Mouse (Mus musculus) liver, embryonic 14.5 days (tissue): ENCODE measurements at regions not wholly inside any gene's neighbourhood (a gene's known extent, or its start where the extent isn't known, plus 50 kb on each side); places are given as distances from the start of the nearest gene placed in this dataset.
A peak's percentile ranks its signal among the peaks of the same experiment; 100 is the strongest.

ENCODE experiments used
- ATAC-seq: fragments of 200-750 bp; cut with Nextera tagmentation; 2 replicates; pipeline ENCODE4 v1.8.0; 2017; ENCODE audit warnings: moderate number of reproducible peaks, mild to moderate bottlenecking, moderate library complexity; ENCODE audit not compliant: insufficient read depth
- DNase-seq, 3 experiments: peaks; one replicate each; pipeline ENCODE4 v3.0.0-alpha.2; 2012 to 2013; ENCODE audit warnings: low read depth in 3 of 3, low spot score in 3 of 3
- H3K27ac ChIP-seq: fragments of 300-500 bp; sonication (generic); 2 replicates; pipeline ENCODE4 v1.5.1; 2014; ENCODE audit warnings: moderate library complexity, mild to moderate bottlenecking, control low read depth, inconsistent platforms
- H3K27me3 ChIP-seq: fragments of 300-500 bp; sonication (generic); 2 replicates; pipeline ENCODE4 v1.6.1; 2014; ENCODE audit warnings: mild to moderate bottlenecking, low read length, moderate library complexity; ENCODE audit not compliant: control insufficient read depth, insufficient read depth
- H3K36me3 ChIP-seq: fragments of 300-500 bp; sonication (generic); replicated peaks from 2 replicates; pipeline ENCODE4 v1.6.1; 2014; ENCODE audit warnings: low read depth; ENCODE audit not compliant: control insufficient read depth, insufficient read depth
- H3K4me1 ChIP-seq, 2 experiments: fragments of 200-500 bp in 1 of 2; fragments of 300-500 bp in 1 of 2; sonication (generic) in 1 of 2; replicated peaks; 2 replicates each; pipeline ENCODE4 v1.6.1; 2012 to 2014; ENCODE audit warnings: antibody characterized with exemption in 1 of 2, inconsistent platforms in 1 of 2, low read length in 1 of 2; ENCODE audit not compliant: control insufficient read depth in 2 of 2, insufficient read depth in 2 of 2
- H3K4me2 ChIP-seq: fragments of 300-500 bp; sonication (generic); 2 replicates; pipeline ENCODE4 v1.6.1; 2014; ENCODE audit warnings: low read depth, mild to moderate bottlenecking, control low read depth, moderate library complexity
- H3K4me3 ChIP-seq, 2 experiments: fragments of 200-500 bp in 1 of 2; fragments of 300-500 bp in 1 of 2; sonication (generic) in 1 of 2; 2 replicates each; pipeline ENCODE4 v1.5.1; 2012 to 2014; ENCODE audit warnings: low read depth in 2 of 2, low read length in 2 of 2, mild to moderate bottlenecking in 2 of 2, control low read depth in 1 of 2, inconsistent platforms in 1 of 2, moderate library complexity in 1 of 2; ENCODE audit not compliant: insufficient read depth in 1 of 2
- H3K9ac ChIP-seq: fragments of 300-500 bp; sonication (generic); replicated peaks from 2 replicates; pipeline ENCODE4 v1.6.1; 2014; ENCODE audit warnings: mild to moderate bottlenecking, control low read depth, moderate library complexity
- H3K9me3 ChIP-seq: fragments of 300-500 bp; sonication (generic); 2 replicates; pipeline ENCODE4 v1.6.1; 2016; ENCODE audit warnings: low read length, mixed read lengths; ENCODE audit not compliant: control insufficient read depth
- CTCF ChIP-seq: IDR thresholded peaks from 2 replicates; pipeline ENCODE4 v1.5.1; 2016; ENCODE audit warnings: antibody characterized with exemption, low read depth, control low read depth
- EP300 ChIP-seq: IDR thresholded peaks from 2 replicates; pipeline ENCODE4 v1.6.1; 2016; ENCODE audit warnings: antibody characterized with exemption, low read depth
- WGBS: fragments of 180-500 bp; shearing (Covaris S2); extraction: QIAGEN DNeasy Blood & Tissue Kit; methylation state at CpG from one replicate; pipeline ENCODE4 v1.1.7; 2014; ENCODE audit not compliant: insufficient replicate concordance; 5-methylcytosine and 5-hydroxymethylcytosine counted together

- Histone ChIP-seq H3K27ac (no peak overlapping the region), H3K4me1 (no peaks in the 10 kb centered on the region), H3K9ac (no peak overlapping the region), H3K36me3 (no peaks in the 10 kb centered on the region), H3K9me3 (no peaks in the 10 kb centered on the region), H3K4me3 (no peak overlapping the region), H3K4me2 (no peak overlapping the region), H3K27me3 (no peaks in the 10 kb centered on the region)
- WGBS: 26% methylated on average over 6 of the region's 6 CpGs
- no peak for TF ChIP-seq EP300
- TF ChIP-seq CTCF: no peak
- ATAC-seq (no peak), DNase-seq (no peak)
Measured at GRCm38 (mm10) chr13:28607551-28608114, 345.9 kb downstream of the Sox4 start.

DNA sequence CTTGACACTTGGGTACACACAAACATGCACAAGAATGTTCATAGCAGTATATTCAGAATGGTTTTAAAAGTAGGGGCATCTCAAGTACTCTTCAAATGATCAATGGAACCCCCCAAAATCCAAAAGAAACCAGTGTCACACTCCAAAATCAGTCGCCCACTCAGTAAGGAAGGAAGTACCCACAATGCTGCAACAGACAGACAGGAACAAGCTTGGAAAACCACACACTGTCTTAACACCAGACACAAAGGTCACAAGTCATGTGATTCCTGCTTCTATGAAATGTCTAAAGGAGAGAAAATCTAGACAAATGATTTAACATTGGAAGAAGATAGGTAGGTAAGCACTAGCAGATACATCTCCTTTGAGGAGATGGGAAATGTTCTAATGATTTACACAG is 346.9 kb downstream of the Sox4 start:
- TF ChIP-seq CTCF (no peak), EP300 (no peak)
- 24% methylated on average over 1 of the region's 1 CpGs for WGBS
- H3K4me1 ChIP-seq: peaks cover 0 to 1% of the 10 kb centered on the region in 2 experiments; a peak in 2 of 4 replicates

GRCm38 (mm10) chr13:28605833-28606232 is 347.7 kb downstream of the Sox4 start:
- TF ChIP-seq EP300 (no peak), CTCF (no peak)
- Histone ChIP-seq H3K9ac (no peak overlapping the region), H3K4me2 (no peak overlapping the region), H3K4me3 (no peak overlapping the region), H3K4me1 (peaks cover 0 to 5% of the 10 kb centered on the region in 2 experiments; a peak in 2 of 4 replicates), H3K9me3 (no peaks in the 10 kb centered on the region), H3K27me3 (no peaks in the 10 kb centered on the region), H3K36me3 (no peaks in the 10 kb centered on the region), H3K27ac (no peak overlapping the region)
- WGBS: 29% methylated on average over 1 of the region's 1 CpGs
- no peak for DNase-seq
- ATAC-seq: no peak

More for the DNA sequence above, 346.9 kb downstream of the Sox4 start:
- H3K4me2 ChIP-seq: no peak overlapping the region
- no peak for ATAC-seq
- no peaks in the 10 kb centered on the region for H3K9me3 ChIP-seq
- no peak overlapping the region for H3K4me3 ChIP-seq
- DNase-seq: no peak
- H3K36me3 ChIP-seq: no peaks in the 10 kb centered on the region
- no peaks in the 10 kb centered on the region for H3K27me3 ChIP-seq
- H3K27ac ChIP-seq: no peak overlapping the region
- no peak overlapping the region for H3K9ac ChIP-seq

- no peaks in the 10 kb centered on the region for H3K27me3 ChIP-seq
- ATAC-seq (no peak), DNase-seq (no peak)
- no peak overlapping the region for H3K9ac ChIP-seq
- no peak overlapping the region for H3K27ac ChIP-seq
- H3K36me3 ChIP-seq: no peaks in the 10 kb centered on the region
- H3K4me3 ChIP-seq: no peak overlapping the region
- TF ChIP-seq CTCF (no peak), EP300 (no peak)
- WGBS: 62% methylated on average over 6 of the region's 6 CpGs
- no peaks in the 10 kb centered on the region for H3K9me3 ChIP-seq
- peaks cover 0 to 5% of the 10 kb centered on the region in 2 experiments; a peak in 2 of 4 replicates for H3K4me1 ChIP-seq
- no peak overlapping the region for H3K4me2 ChIP-seq
Measured at GRCm38 (mm10) chr13:28604016-28604415, 346.7 kb downstream of the Gm11361 start.

GRCm38 (mm10) chr13:28600792-28601191 is 343.5 kb downstream of the Gm11361 start:
- Histone ChIP-seq H3K4me1 (peaks cover 0 to 5% of the 10 kb centered on the region in 2 experiments; a peak in 2 of 4 replicates), H3K27ac (no peak overlapping the region), H3K4me2 (no peak overlapping the region), H3K9ac (no peak overlapping the region), H3K36me3 (no peaks in the 10 kb centered on the region), H3K4me3 (no peak overlapping the region), H3K27me3 (no peaks in the 10 kb centered on the region), H3K9me3 (no peaks in the 10 kb centered on the region)
- 15% methylated on average over 5 of the region's 5 CpGs for WGBS
- no peak for TF ChIP-seq CTCF
- no peak for TF ChIP-seq EP300
- ATAC-seq (no peak), DNase-seq (peak in 1 of 3 experiments; percentile 11)
